Mouse (Mus musculus) Patski (cell line): ENCODE measurements around the gene Rapgef4. TPM values are rescaled to one million over a fixed set of nuclear protein-coding genes. Genes with fewer than 3 reads are reported as not detected.

Experiments
- ATAC-seq: fragments of 100-300 bp; one replicate; pipeline ENCODE4 v1.8.0; 2021
- CTCF ChIA-PET: fragments of 350-600 bp; sonication (Branson Sonifier 250); formaldehyde crosslinking; loops from one replicate; lab custom pipeline; 2022; ENCODE audit warnings: inconsistent platforms; lab: Charles Lee
- POLR2A ChIA-PET: fragments of 350-600 bp; sonication (Branson Sonifier 250); formaldehyde crosslinking; loops from one replicate; lab custom pipeline; 2022; ENCODE audit warnings: antibody characterized with exemption, inconsistent platforms; lab: Charles Lee
- DNase-seq: peaks from one replicate; pipeline ENCODE4 v3.0.0-alpha.2; 2011; ENCODE audit warnings: low read depth, low spot score
- H3K27me3 ChIP-seq: fragments of 371-371 bp; one replicate; pipeline ENCODE4 v1.5.1; 2021
- CTCF ChIP-seq: fragments of 100-300 bp; IDR thresholded peaks from one replicate; pipeline ENCODE4 v1.5.1; 2021
- in situ Hi-C: fragments of 300-500 bp; cut with MboI; formaldehyde crosslinking; loops from 3 replicates; pipeline ENCODE4 v1.11.1; 2018; ENCODE audit warnings: low pct_unique_long_range_greater_than_20kb, mixed read lengths
- polyA plus RNA-seq: library from polyadenylated mRNA; unstranded; gene quantifications from one replicate; pipeline ENCODE4 v1.2.3, GENCODE M21; 2021

Gene Rapgef4
- polyA plus RNA-seq, 1 experiment from 2014 or later: 0.23 TPM

- in situ Hi-C loops: loop anchor here (5.0 kb wide), 2 partner anchors 53 to 108 kb away; no protein-coding TSS in a partner anchor
- CTCF ChIA-PET: interaction anchor here (1.5 to 2.8 kb wide), 5 partner anchors 57 to 157 kb away, joined by 3 to 18 read pairs (median 4); no protein-coding TSS in a partner anchor
- POLR2A ChIA-PET: no interaction called here
- ATAC-seq: no peak
- H3K27me3 ChIP-seq: no peaks in the 10 kb centered on the region
- DNase-seq: no peak
- TF ChIP-seq CTCF: no peak
Measured at GRCm38 (mm10) chr2:72039522-72040045, 58.5 kb downstream of the Rapgef4 start.

GRCm38 (mm10) chr2:72041087-72041486, 60.0 kb downstream of the Rapgef4 start:
- no peak for TF ChIP-seq CTCF
- ATAC-seq (no peak), DNase-seq (no peak)
- in situ Hi-C loops: loop anchor here (5.0 kb wide), 2 partner anchors 51 to 106 kb away; no protein-coding TSS in a partner anchor
- no peaks in the 10 kb centered on the region for H3K27me3 ChIP-seq
- POLR2A ChIA-PET: interaction anchor here (0.5 kb wide), 1 partner anchor 347 kb away, joined by 3 read pairs; no protein-coding TSS in a partner anchor
- CTCF ChIA-PET: interaction anchor here (1.5 kb wide), 2 partner anchors 56 to 58 kb away, joined by 3 read pairs; no protein-coding TSS in a partner anchor

GRCm38 (mm10) chr2:72042093-72042492, 61.1 kb downstream of the Rapgef4 start:
- POLR2A ChIA-PET: no interaction called here
- no peak for DNase-seq
- H3K27me3 ChIP-seq: no peaks in the 10 kb centered on the region
- no peak for ATAC-seq
- TF ChIP-seq CTCF: peak; percentile 46
- CTCF ChIA-PET: interaction anchor here (1.2 kb wide), 1 partner anchor 107 kb away, joined by 6 read pairs; no protein-coding TSS in a partner anchor
- in situ Hi-C loops: loop anchor here (5.0 kb wide), 2 partner anchors 50 to 105 kb away; no protein-coding TSS in a partner anchor

GRCm38 (mm10) chr2:72044191-72044590, 63.2 kb downstream of the Rapgef4 start:
- POLR2A ChIA-PET: no interaction called here
- CTCF ChIA-PET: no interaction called here
- in situ Hi-C loops: loop anchor here (5.0 kb wide), 2 partner anchors 48 to 103 kb away; no protein-coding TSS in a partner anchor
- DNase-seq: no peak
- TF ChIP-seq CTCF: peak; percentile 48
- no peaks in the 10 kb centered on the region for H3K27me3 ChIP-seq
- no peak for ATAC-seq

- DNase-seq: no peak
- ATAC-seq: no peak
- ChIA-PET CTCF (no interaction called here), POLR2A (no interaction called here)
- TF ChIP-seq CTCF: no peak
- no peaks in the 10 kb centered on the region for H3K27me3 ChIP-seq
- in situ Hi-C loops: no loop called here
Measured at GRCm38 (mm10) chr2:72045024-72045423, 64.0 kb downstream of the Rapgef4 start.

- ATAC-seq (no peak), DNase-seq (no peak)
- ChIA-PET POLR2A (interaction anchor here (0.6 kb wide), 1 partner anchor 97 kb away, joined by 3 read pairs; no protein-coding TSS in a partner anchor), CTCF (no interaction called here)
- in situ Hi-C loops: no loop called here
- no peak for TF ChIP-seq CTCF
- H3K27me3 ChIP-seq: no peaks in the 10 kb centered on the region
Measured at GRCm38 (mm10) chr2:72045659-72046058, 64.6 kb downstream of the Rapgef4 start.

- TF ChIP-seq CTCF: no peak
- ChIA-PET POLR2A (no interaction called here), CTCF (interaction anchor here (1.0 to 2.1 kb wide), 3 partner anchors 11 to 18 kb away, joined by 3 to 6 read pairs (median 4); no protein-coding TSS in a partner anchor)
- no peak for DNase-seq
- no peak for ATAC-seq
- H3K27me3 ChIP-seq: no peaks in the 10 kb centered on the region
- in situ Hi-C loops: no loop called here
Measured at GRCm38 (mm10) chr2:72050451-72050850, 69.4 kb downstream of the Rapgef4 start.

GRCm38 (mm10) chr2:72054280-72054679, 73.2 kb downstream of the Rapgef4 start:
- in situ Hi-C loops: no loop called here
- TF ChIP-seq CTCF: no peak
- CTCF ChIA-PET: no interaction called here
- DNase-seq: no peak
- H3K27me3 ChIP-seq: no peaks in the 10 kb centered on the region
- no peak for ATAC-seq
- POLR2A ChIA-PET: no interaction called here

GRCm38 (mm10) chr2:72054736-72055135, 73.7 kb downstream of the Rapgef4 start:
- in situ Hi-C loops: no loop called here
- POLR2A ChIA-PET: no interaction called here
- no peak for DNase-seq
- ATAC-seq: no peak
- CTCF ChIA-PET: interaction anchor here (1.3 to 1.4 kb wide), 2 partner anchors 10 to 22 kb away, joined by 3 to 5 read pairs; no protein-coding TSS in a partner anchor
- no peak for TF ChIP-seq CTCF
- H3K27me3 ChIP-seq: no peaks in the 10 kb centered on the region

GRCm38 (mm10) chr2:72055476-72055875, 74.4 kb downstream of the Rapgef4 start:
- POLR2A ChIA-PET: no interaction called here
- ATAC-seq: no peak
- no peak for TF ChIP-seq CTCF
- DNase-seq: no peak
- CTCF ChIA-PET: interaction anchor here (0.9 to 1.4 kb wide), 3 partner anchors 9 to 35 kb away, joined by 3 to 5 read pairs (median 3); no protein-coding TSS in a partner anchor
- in situ Hi-C loops: no loop called here
- H3K27me3 ChIP-seq: no peaks in the 10 kb centered on the region
